ENCODE assay signal across 19 mouse cellular contexts in genomic region chr9:60859031-60859430, GRCm38 (mm10).
DNase-seq lines count a peak whose midpoint lies in the region; ATAC-seq and TF ChIP-seq lines count a peak whose summit lies in the region.
"Had no signal": no experiment of that assay in that cellular context is flagged by ENCODE, and none has a peak within 500 bp of the region (broad histone marks: within the 10 kb centered on the region; RNA-seq: fewer than 3 reads in every experiment).

No protein-coding gene starts in this region.

- peaks cover 46% of the 10 kb centered on the region for H3K36me3 ChIP-seq in embryonic facial prominence, embryonic 10.5 days (replicated peaks)
- peaks cover 7% of the 10 kb centered on the region for H3K36me3 ChIP-seq in lung, postnatal 0 days (ENCODE audit: insufficient read depth, low read length)
- peaks cover 22% of the 10 kb centered on the region for H3K36me3 ChIP-seq in heart, embryonic 11.5 days (ENCODE audit: control insufficient read depth, insufficient read depth, low read length)
- H3K36me3 ChIP-seq: G1E had no signal

- no peaks in the 10 kb centered on the region for H3K9me3 ChIP-seq in embryonic facial prominence, embryonic 10.5 days
- H3K9me3 ChIP-seq in lung, postnatal 0 days (ENCODE audit: low read length) = no peaks in the 10 kb centered on the region
- H3K9me3 ChIP-seq in heart, embryonic 11.5 days (replicated peaks; ENCODE audit: control insufficient read depth, low read length) = no peaks in the 10 kb centered on the region
- H3K9me3 ChIP-seq: forebrain, embryonic 10.5 days; G1E; heart, embryonic 10.5 days; limb, embryonic 12.5 days; megakaryocyte, embryonic 14.5 days; neural tube, embryonic 13.5 days; stomach, embryonic 15.5 days had no signal

- H3K4me2 ChIP-seq in lung, postnatal 0 days (replicated peaks; ENCODE audit: low read depth, low read length) = no peak overlapping the region
- H3K4me2 ChIP-seq in heart, embryonic 11.5 days = no peak overlapping the region

- no peak overlapping the region for H3K9ac ChIP-seq in lung, postnatal 0 days (replicated peaks; ENCODE audit: low read depth)
- H3K9ac ChIP-seq in heart, embryonic 11.5 days (ENCODE audit: low read depth, low read length) = no peak overlapping the region
- H3K9ac ChIP-seq: limb, embryonic 12.5 days; liver, postnatal 0 days; neural tube, embryonic 13.5 days; stomach, embryonic 15.5 days had no signal

- WGBS in embryonic facial prominence, embryonic 10.5 days = 80% methylated on average over 9 of the region's 9 CpGs
- 70% methylated on average over 9 of the region's 9 CpGs for WGBS in lung, postnatal 0 days
- 71% methylated on average over 9 of the region's 9 CpGs for WGBS in heart, embryonic 11.5 days (ENCODE audit: insufficient replicate concordance)

- H3K27me3 ChIP-seq in embryonic facial prominence, embryonic 10.5 days (replicated peaks; ENCODE audit: low read depth, poor library complexity, severe bottlenecking) = no peaks in the 10 kb centered on the region
- H3K27me3 ChIP-seq in lung, postnatal 0 days (replicated peaks; ENCODE audit: insufficient read depth, low read length) = no peaks in the 10 kb centered on the region
- H3K27me3 ChIP-seq in heart, embryonic 11.5 days (ENCODE audit: control insufficient read depth, insufficient read depth, low read length) = no peaks in the 10 kb centered on the region
- H3K27me3 ChIP-seq: limb, embryonic 12.5 days; megakaryocyte, embryonic 14.5 days; neural tube, embryonic 13.5 days; Patski; stomach, embryonic 15.5 days had no signal

- no peak for TF ChIP-seq EP300 in lung, postnatal 0 days (IDR thresholded peaks at IDR 0.05)

- no peak overlapping the region for H3K4me3 ChIP-seq in embryonic facial prominence, embryonic 10.5 days
- no peak overlapping the region for H3K4me3 ChIP-seq in lung, postnatal 0 days (ENCODE audit: low read depth, low read length)
- no peak overlapping the region for H3K4me3 ChIP-seq in heart, embryonic 11.5 days (ENCODE audit: low read depth, low read length)
- H3K4me3 ChIP-seq: limb, embryonic 12.5 days; neural tube, embryonic 13.5 days; stomach, embryonic 15.5 days had no signal

- H3K27ac ChIP-seq in embryonic facial prominence, embryonic 10.5 days (replicated peaks) = no peak overlapping the region
- no peak overlapping the region for H3K27ac ChIP-seq in lung, postnatal 0 days (ENCODE audit: low read length)
- H3K27ac ChIP-seq in heart, embryonic 11.5 days (ENCODE audit: low read depth, low read length) = no peak overlapping the region
- H3K27ac ChIP-seq: forebrain, embryonic 10.5 days; heart, embryonic 10.5 days; limb, embryonic 12.5 days; neural tube, embryonic 13.5 days; stomach, embryonic 15.5 days had no signal

- DNase-seq in T-cell, adult 2 months (ENCODE audit: low spot score) = peak; percentile 59
- DNase-seq in thymus, adult 18-20 months = peak; percentile 37 to 52
- peak; percentile 40 to 69 for DNase-seq in thymus, postnatal 36 days
- no peak for DNase-seq in embryonic facial prominence, embryonic 10.5 days (ENCODE audit: low spot score)
- no peak for DNase-seq in lung, postnatal 0 days (ENCODE audit: low spot score)
- DNase-seq: adrenal gland, adult 2 months; gastrocnemius, adult 2 months; liver, postnatal 0 days; right cerebral cortex, postnatal 4 days had no signal

- ATAC-seq in hematopoietic stem cell, adult 5-6 weeks (replicated peaks in 1 of 2; ENCODE audit: insufficient read depth in 1 of 2, low FRiP score in 2 of 2, low TSS enrichment in 1 of 2, low read depth in 1 of 2, poor library complexity in 2 of 2, severe bottlenecking in 2 of 2) = peak; percentile 90 to 97
- no peak for ATAC-seq in lung, postnatal 0 days
- no peak for ATAC-seq in heart, embryonic 11.5 days (replicated peaks; ENCODE audit: insufficient number of reproducible peaks, low FRiP score, low TSS enrichment)
- ATAC-seq: liver, postnatal 0 days; Patski had no signal

- H3K4me1 ChIP-seq in embryonic facial prominence, embryonic 10.5 days = peaks cover 8% of the 10 kb centered on the region
- no peaks in the 10 kb centered on the region for H3K4me1 ChIP-seq in lung, postnatal 0 days (ENCODE audit: insufficient read depth, low read depth, low read length)
- H3K4me1 ChIP-seq in heart, embryonic 11.5 days (ENCODE audit: control insufficient read depth, insufficient read depth, low read length) = no peaks in the 10 kb centered on the region
- H3K4me1 ChIP-seq: stomach, embryonic 15.5 days had no signal

- no peak for TF ChIP-seq CTCF in lung, postnatal 0 days (IDR thresholded peaks at IDR 0.05)

Comparison
In these comparisons a context has a peak if more than half of its experiments do, and no peak if none do; other contexts are left out.
1. DNase-seq: peak in T-cell, adult 2 months (single experiment), thymus, adult 18-20 months (2 of 2) and thymus, postnatal 36 days (2 of 2); none in embryonic facial prominence, embryonic 10.5 days (single experiment) and lung, postnatal 0 days (single experiment).
2. ATAC-seq: peak in hematopoietic stem cell, adult 5-6 weeks (2 of 2); none in lung, postnatal 0 days (single experiment) and heart, embryonic 11.5 days (single experiment).